Mouse (Mus musculus) layer of hippocampus, postnatal 10 days (tissue): ENCODE measurements at regions not wholly inside any gene's neighbourhood (a gene's known extent, or its start where the extent isn't known, plus 50 kb on each side); places are given as distances from the start of the nearest gene placed in this dataset.

Source experiments
- DNase-seq, 2 experiments: peaks; one replicate each; pipeline ENCODE4 v3.0.0; 2021; ENCODE audit warnings: low spot score in 2 of 2

GRCm38 (mm10) chr1:41410533-41410932, 605.1 kb downstream of the Tmem182 start:
- no peak for DNase-seq

- no peak for DNase-seq
Measured at GRCm38 (mm10) chr1:41411641-41412040, 606.2 kb downstream of the Tmem182 start.

GRCm38 (mm10) chr1:41412078-41412477, 606.7 kb downstream of the Tmem182 start:
- DNase-seq = no peak

GRCm38 (mm10) chr1:41420489-41421327, 615.3 kb downstream of the Tmem182 start:
- no peak for DNase-seq

- peak in 1 of 2 experiments; percentile 32 for DNase-seq
Measured at GRCm38 (mm10) chr1:41427853-41428252, 622.5 kb downstream of the Tmem182 start.

GRCm38 (mm10) chr1:41431127-41431690, 625.8 kb downstream of the Tmem182 start:
- DNase-seq = peak in 1 of 2 experiments; percentile 30

GRCm38 (mm10) chr1:41435379-41435778, 630.0 kb downstream of the Tmem182 start:
- no peak for DNase-seq

GRCm38 (mm10) chr1:41449972-41450371, 644.6 kb downstream of the Tmem182 start:
- no peak for DNase-seq
